Mouse (Mus musculus): ENCODE data around the gene Pgbd5. TPM values are rescaled to one million over a fixed set of nuclear protein-coding genes. Genes with fewer than 3 reads are reported as not detected.
A peak's percentile ranks its signal among the peaks of the same experiment; 100 is the strongest.

The Pgbd5 gene
- total RNA-seq (2014; rRNA removed) (68.7 and 74.1 TPM in 2 replicates), polyA plus RNA-seq (2015; fragmentation: Nextera tagmentation; extraction: Ambion mirVana) (15.8 and 15.9 TPM in 2 replicates)

DNA sequence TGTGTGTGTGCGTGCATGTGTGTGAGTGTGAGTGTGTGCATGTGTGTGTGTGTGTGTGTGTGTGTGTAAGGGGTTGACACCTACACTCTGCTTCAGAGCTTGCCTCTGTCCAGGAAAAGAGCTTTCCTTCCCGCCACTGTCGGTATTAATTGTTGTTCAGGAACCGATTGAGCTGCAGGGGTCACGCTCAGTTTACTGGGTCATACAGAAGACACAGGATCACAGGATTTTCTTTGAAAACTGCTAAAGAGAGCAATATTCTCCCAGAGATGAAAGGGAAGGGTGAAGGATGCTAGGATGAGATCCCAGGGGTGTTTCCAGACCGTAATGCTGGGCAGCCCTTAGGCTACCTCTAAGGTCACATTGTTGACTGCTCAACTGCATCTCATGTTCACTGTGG, at the start of gene Pgbd5:
Pgbd5 (minus strand) TSS at position 101 of the 400 bp plus-strand sequence.
- Histone ChIP-seq H3K27me3 (ENCODE audit: insufficient read depth, low read length) (no peaks in the 10 kb centered on the region), H3K4me2 (ENCODE audit: low read depth, low read length) (no peak within 1 kb of the TSS), H3K9me3 (ENCODE audit: low read length) (no peaks in the 10 kb centered on the region), H3K36me3 (ENCODE audit: insufficient read depth, low read length) (no peaks in the 10 kb centered on the region), H3K27ac (no peak within 1 kb of the TSS), H3K4me3 (ENCODE audit: low read length) (no peak within 1 kb of the TSS), H3K9ac (replicated peaks; ENCODE audit: low read length) (no peak within 1 kb of the TSS), H3K4me1 (ENCODE audit: insufficient read depth, low read length) (no peaks in the 10 kb centered on the region)
- 76% methylated on average over 6 of the region's 6 CpGs for WGBS
- TF ChIP-seq CTCF (IDR thresholded peaks at IDR 0.05; ENCODE audit: low read depth), result no peak
- no peak for ATAC-seq
- no peak for DNase-seq (ENCODE audit: low spot score)

DNA sequence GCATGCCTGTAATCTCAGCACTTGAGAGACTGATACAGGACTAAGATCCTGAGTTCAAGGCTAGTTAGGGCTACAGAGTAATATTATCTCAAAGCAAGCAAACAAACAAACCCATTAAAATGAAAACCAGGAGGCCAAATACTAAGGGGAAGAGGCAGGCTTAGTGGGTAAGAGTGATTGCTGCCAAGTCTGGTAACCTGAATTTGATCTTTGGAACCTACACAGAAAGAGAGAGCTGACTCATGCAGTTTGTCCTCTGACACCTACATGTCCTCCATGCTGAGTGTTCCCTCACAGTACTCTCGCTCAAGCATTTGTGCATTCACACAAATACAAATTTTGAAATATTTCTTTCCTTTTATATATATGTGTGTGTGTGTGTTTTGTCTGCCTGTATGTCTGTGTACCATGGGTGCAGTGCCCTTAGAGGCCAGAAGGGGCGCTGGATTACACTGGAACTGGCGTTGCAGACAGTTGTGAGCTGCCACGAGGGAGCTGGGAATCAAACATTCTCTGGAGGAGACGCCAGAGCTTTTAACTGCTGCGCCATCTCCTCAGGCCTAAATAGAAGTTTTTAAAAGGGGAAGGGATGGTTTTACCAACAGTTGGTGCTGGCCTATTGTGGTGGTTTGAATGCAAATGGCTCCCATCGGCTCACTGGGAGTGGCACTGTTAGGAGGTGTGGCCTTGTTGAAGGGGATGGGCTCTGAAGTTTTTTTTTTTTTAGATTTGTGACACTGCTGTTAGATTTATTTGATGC, 44.1 kb upstream of the Pgbd5 start:
- H3K27me3 ChIP-seq (ENCODE audit: insufficient read depth, low read length), result no peaks in the 10 kb centered on the region
- no peak overlapping the region for H3K4me2 ChIP-seq (ENCODE audit: low read depth, low read length)
- no peak overlapping the region for H3K4me3 ChIP-seq (ENCODE audit: low read length)
- no peak overlapping the region for H3K9ac ChIP-seq (replicated peaks; ENCODE audit: low read length)
- TF ChIP-seq CTCF (IDR thresholded peaks at IDR 0.05; ENCODE audit: low read depth), result peak; percentile 25; the same call in 1 of the 2 replicates
- H3K4me1 ChIP-seq (ENCODE audit: insufficient read depth, low read length), result no peaks in the 10 kb centered on the region
- WGBS, result 67% methylated on average over 7 of the region's 7 CpGs
- H3K9me3 ChIP-seq (ENCODE audit: low read length), result no peaks in the 10 kb centered on the region
- H3K36me3 ChIP-seq (ENCODE audit: insufficient read depth, low read length), result no peaks in the 10 kb centered on the region
- no peak for DNase-seq (ENCODE audit: low spot score)
- no peak overlapping the region for H3K27ac ChIP-seq
- ATAC-seq, result no peak

GRCm38 (mm10) chr8:124482790-124483189, 43.3 kb upstream of the Pgbd5 start:
- Histone ChIP-seq H3K9me3 (ENCODE audit: low read length) (no peaks in the 10 kb centered on the region), H3K36me3 (ENCODE audit: insufficient read depth, low read length) (no peaks in the 10 kb centered on the region), H3K4me2 (ENCODE audit: low read depth, low read length) (no peak overlapping the region), H3K4me1 (ENCODE audit: insufficient read depth, low read length) (no peaks in the 10 kb centered on the region), H3K4me3 (ENCODE audit: low read length) (no peak overlapping the region), H3K27me3 (ENCODE audit: insufficient read depth, low read length) (no peaks in the 10 kb centered on the region), H3K27ac (no peak overlapping the region), H3K9ac (replicated peaks; ENCODE audit: low read length) (no peak overlapping the region)
- DNase-seq (ENCODE audit: low spot score) (no peak), ATAC-seq (no peak)
- no peak for TF ChIP-seq CTCF (IDR thresholded peaks at IDR 0.05; ENCODE audit: low read depth)
- 91% methylated on average over 2 of the region's 2 CpGs for WGBS

- no peaks in the 10 kb centered on the region for H3K9me3 ChIP-seq (ENCODE audit: low read length)
- H3K9ac ChIP-seq (replicated peaks; ENCODE audit: low read length), result no peak overlapping the region
- no peak for TF ChIP-seq CTCF (IDR thresholded peaks at IDR 0.05; ENCODE audit: low read depth)
- H3K36me3 ChIP-seq (ENCODE audit: insufficient read depth, low read length), result no peaks in the 10 kb centered on the region
- no peaks in the 10 kb centered on the region for H3K27me3 ChIP-seq (ENCODE audit: insufficient read depth, low read length)
- no peak for ATAC-seq
- H3K4me2 ChIP-seq (ENCODE audit: low read depth, low read length), result no peak overlapping the region
- WGBS, result 85% methylated on average over 8 of the region's 8 CpGs
- H3K4me1 ChIP-seq (ENCODE audit: insufficient read depth, low read length), result no peaks in the 10 kb centered on the region; the same call in none of the 2 replicates
- no peak for DNase-seq (ENCODE audit: low spot score)
- no peak overlapping the region for H3K4me3 ChIP-seq (ENCODE audit: low read length)
- no peak overlapping the region for H3K27ac ChIP-seq
Measured at GRCm38 (mm10) chr8:124480321-124480720, 40.9 kb upstream of the Pgbd5 start.

- Histone ChIP-seq H3K9ac (replicated peaks; ENCODE audit: low read length) (no peak overlapping the region), H3K27me3 (ENCODE audit: insufficient read depth, low read length) (no peaks in the 10 kb centered on the region), H3K4me1 (ENCODE audit: insufficient read depth, low read length) (no peaks in the 10 kb centered on the region; the same call in none of the 2 replicates), H3K4me3 (ENCODE audit: low read length) (no peak overlapping the region), H3K27ac (no peak overlapping the region), H3K4me2 (ENCODE audit: low read depth, low read length) (no peak overlapping the region), H3K36me3 (ENCODE audit: insufficient read depth, low read length) (no peaks in the 10 kb centered on the region), H3K9me3 (ENCODE audit: low read length) (no peaks in the 10 kb centered on the region)
- DNase-seq (ENCODE audit: low spot score) (no peak), ATAC-seq (no peak)
- WGBS, result 84% methylated on average over 3 of the region's 3 CpGs
- TF ChIP-seq CTCF (IDR thresholded peaks at IDR 0.05; ENCODE audit: low read depth), result no peak
Measured at GRCm38 (mm10) chr8:124479251-124479650, 39.8 kb upstream of the Pgbd5 start.

GRCm38 (mm10) chr8:124476701-124477100, 37.2 kb upstream of the Pgbd5 start:
- no peak for ATAC-seq
- Histone ChIP-seq H3K27me3 (ENCODE audit: insufficient read depth, low read length) (no peaks in the 10 kb centered on the region), H3K9ac (replicated peaks; ENCODE audit: low read length) (no peak overlapping the region), H3K9me3 (ENCODE audit: low read length) (no peaks in the 10 kb centered on the region), H3K4me3 (ENCODE audit: low read length) (no peak overlapping the region), H3K36me3 (ENCODE audit: insufficient read depth, low read length) (no peaks in the 10 kb centered on the region), H3K4me2 (ENCODE audit: low read depth, low read length) (no peak overlapping the region), H3K27ac (peak overlapping the region; percentile 5; the same call in 1 of the 2 replicates), H3K4me1 (ENCODE audit: insufficient read depth, low read length) (no peaks in the 10 kb centered on the region; the same call in none of the 2 replicates)
- TF ChIP-seq CTCF (IDR thresholded peaks at IDR 0.05; ENCODE audit: low read depth), result no peak
- WGBS, result 38% methylated on average over 9 of the region's 9 CpGs
- peak; percentile 55 for DNase-seq (ENCODE audit: low spot score)

DNA sequence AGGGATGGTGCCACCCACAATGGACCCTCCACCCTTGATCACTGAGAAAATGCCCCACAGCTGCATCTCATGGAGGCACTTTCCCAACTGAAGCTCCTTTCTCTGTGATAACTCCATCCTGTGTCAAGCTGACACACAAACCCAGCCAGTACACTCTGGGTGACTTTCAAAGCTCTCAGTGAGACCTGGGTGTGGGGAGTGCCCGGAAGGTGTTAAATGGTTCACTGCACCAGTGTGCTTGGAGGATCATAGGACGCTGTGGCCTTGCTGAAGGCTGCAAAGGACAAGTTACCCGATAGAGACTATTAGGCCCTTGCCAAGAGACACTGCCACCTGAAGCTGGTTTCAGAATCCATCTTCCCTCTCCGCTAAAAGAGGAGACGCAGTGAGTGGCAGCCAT, 36.2 kb upstream of the Pgbd5 start:
- Histone ChIP-seq H3K27me3 (ENCODE audit: insufficient read depth, low read length) (no peaks in the 10 kb centered on the region), H3K4me1 (ENCODE audit: insufficient read depth, low read length) (no peaks in the 10 kb centered on the region; the same call in none of the 2 replicates), H3K36me3 (ENCODE audit: insufficient read depth, low read length) (no peaks in the 10 kb centered on the region), H3K4me3 (ENCODE audit: low read length) (no peak overlapping the region), H3K27ac (no peak overlapping the region), H3K4me2 (ENCODE audit: low read depth, low read length) (no peak overlapping the region), H3K9me3 (ENCODE audit: low read length) (no peaks in the 10 kb centered on the region), H3K9ac (replicated peaks; ENCODE audit: low read length) (no peak overlapping the region)
- DNase-seq (ENCODE audit: low spot score) (no peak), ATAC-seq (no peak)
- 75% methylated on average over 5 of the region's 5 CpGs for WGBS
- no peak for TF ChIP-seq CTCF (IDR thresholded peaks at IDR 0.05; ENCODE audit: low read depth)
